Mouse (Mus musculus) CD4-positive naive resting alpha-beta T cell, adult 76 days (primary cell): ENCODE results near the gene Prepl. TPM values are rescaled to one million over a fixed set of nuclear protein-coding genes. Genes with fewer than 3 reads are reported as not detected.

Experiments used
- total RNA-seq: library from RNA; stranded (reverse); gene quantifications from one replicate; pipeline ENCODE4 v1.2.4, GENCODE M21; 2023

Prepl gene
- 14.7 TPM for total RNA-seq

DNA sequence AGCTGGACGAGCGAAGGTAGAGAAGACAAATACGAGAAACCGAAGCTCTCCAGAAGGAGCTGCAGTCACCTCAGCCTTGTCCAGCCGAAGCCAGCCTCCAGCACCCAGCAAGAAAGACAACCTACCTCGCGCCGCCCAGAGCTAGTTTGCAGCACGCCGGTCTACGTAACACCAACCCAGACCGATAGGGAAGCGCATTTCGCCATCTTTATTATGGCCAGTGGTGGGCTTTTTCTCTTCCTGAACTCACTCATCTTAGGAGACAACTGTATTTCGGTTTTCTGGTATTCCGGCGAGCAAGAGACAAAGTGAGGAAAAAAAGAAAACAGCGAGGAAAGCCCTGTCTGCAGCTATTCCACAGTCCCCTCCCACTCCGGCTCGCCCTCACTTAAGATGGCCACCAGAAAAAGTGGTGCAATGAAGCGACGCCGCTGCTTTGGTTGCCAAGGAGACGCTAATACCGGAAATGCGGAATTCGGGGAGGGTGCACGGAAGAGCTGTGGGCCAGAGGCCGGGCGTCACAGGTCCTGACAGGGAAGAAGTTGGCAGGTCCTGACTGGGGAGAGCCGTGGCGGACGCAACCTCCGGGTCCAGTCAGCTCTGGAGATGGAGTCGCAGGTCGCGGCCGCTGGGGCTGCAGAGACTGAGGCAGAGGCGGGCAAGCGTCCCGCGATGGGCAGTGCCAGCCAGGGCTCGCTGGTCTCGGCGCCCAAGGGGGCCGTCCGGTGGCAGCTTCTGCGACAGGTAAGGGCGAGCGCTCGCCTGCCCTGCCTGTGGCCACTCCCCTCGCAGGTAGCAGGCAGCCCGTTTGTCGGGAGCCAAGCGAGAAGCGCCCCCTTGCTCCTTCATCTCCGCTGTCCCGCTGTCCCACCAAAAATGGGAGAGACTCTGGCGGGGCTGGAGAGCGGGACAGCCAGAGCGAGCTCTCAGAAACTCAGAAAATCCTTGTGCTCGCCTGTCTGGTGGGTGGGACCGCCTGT lies at the start of gene Prepl, which contains the start of gene Camkmt:
Gene Prepl, minus strand, starts transcription at position 122 of the 980 bp plus-strand sequence.
Gene Camkmt, plus strand, starts transcription at position 433 of the 980 bp plus-strand sequence.

DNA sequence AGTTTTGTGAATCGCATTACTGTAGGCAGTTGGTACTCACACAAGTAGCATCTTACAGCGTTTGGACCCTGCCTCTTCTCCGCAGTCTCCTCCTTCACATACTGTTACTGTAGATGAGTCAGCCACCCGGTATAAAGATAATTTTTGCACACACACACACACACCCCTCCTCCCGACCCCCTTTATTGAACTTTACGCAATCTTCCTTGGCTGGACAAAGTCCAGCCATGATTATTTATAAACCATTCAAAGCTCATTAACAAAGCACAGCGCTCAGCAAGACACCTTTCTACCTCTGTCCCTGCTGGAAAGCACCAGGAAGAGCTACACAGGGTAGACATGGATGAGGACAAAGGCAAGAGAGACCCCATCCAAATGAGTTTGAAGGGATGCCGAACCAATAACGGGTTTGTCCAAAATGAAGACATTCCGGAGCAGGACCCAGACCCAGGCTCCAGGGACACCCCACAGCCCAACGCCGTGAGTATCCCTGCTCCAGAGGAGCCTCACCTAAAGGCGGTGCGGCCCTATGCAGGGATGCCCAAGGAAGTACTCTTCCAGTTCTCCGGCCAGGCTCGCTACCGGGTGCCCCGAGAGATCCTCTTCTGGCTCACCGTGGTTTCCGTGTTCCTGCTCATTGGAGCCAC lies 61.8 kb downstream of the Prepl start, which contains the start of gene Slc3a1:
Gene Slc3a1, plus strand, starts transcription at position 284 of the 647 bp plus-strand sequence.

Other genes starting within 250 kb of the Prepl start
- gene Ppm1b, start 133.5 kb downstream of the Prepl start, total RNA-seq = 120 TPM
- gene Slc3a1, start 61.9 kb downstream of the Prepl start, total RNA-seq = 2.3 TPM
- gene Camkmt, start 311 bp upstream of the Prepl start, total RNA-seq = 9.6 TPM